Mouse (Mus musculus): ENCODE data around the gene Cep85l. TPM values are rescaled to one million over a fixed set of nuclear protein-coding genes. Genes with fewer than 3 reads are reported as not detected.

Cep85l gene
- polyA plus RNA-seq, 1 experiment from 2014 or later, result 2.8 TPM

DNA sequence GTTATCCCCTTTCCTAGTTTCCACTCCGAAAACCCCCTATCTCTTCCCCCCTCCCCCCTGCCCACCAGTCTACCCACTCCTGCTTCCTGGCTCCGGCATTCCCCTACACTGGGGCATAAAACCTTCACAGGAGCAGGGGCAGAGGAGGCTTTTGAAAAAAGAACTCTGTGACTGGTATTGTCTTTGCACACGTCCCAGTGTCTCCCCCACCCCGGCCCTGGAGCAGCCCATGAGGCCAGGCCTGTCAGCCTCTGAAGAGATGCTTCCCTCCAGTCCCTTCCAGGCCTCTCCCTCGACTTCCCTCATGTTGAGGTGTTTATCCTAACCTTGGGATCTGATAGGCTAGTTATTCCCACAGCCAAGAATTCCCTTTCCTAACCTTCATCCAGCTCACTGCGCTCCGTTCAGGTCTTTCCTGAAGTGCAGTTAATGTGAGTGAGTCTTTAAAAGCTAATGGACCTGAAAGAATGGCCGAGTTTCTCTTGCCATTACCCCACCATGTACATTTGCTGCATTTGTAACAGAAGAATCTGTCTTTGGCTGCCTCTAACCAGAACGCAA lies 36.5 kb upstream of the Cep85l start:
- peak overlapping the region; percentile 75 for H3K27ac ChIP-seq (ENCODE audit: low read length)
- peak; percentile 68 for ATAC-seq (ENCODE audit: low FRiP score, low TSS enrichment)
- 27% methylated on average over 9 of the region's 9 CpGs for WGBS

DNA sequence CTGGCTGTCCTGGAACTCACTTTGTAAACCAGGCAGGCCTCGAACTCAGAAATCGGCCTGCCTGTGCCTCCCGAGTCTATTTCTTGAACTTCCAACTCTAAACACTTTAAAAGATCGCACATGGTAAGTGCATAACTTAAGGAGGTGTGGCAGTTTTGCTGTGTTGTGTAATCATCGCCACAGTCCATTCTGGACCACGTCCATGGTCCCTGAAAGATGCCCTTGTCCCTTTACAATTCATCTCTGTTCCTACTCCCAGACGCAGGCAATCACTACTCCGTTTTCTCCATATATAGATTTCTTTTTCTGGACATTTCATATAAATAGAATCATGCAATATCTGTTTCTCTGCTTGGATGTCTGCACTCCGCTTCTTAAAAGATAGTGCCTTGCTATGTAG lies 35.5 kb upstream of the Cep85l start:
- no peak for ATAC-seq (ENCODE audit: low FRiP score, low TSS enrichment)
- Histone ChIP-seq H3K27me3 (ENCODE audit: insufficient read depth, low read length) (no peaks in the 10 kb centered on the region), H3K4me1 (ENCODE audit: insufficient read depth, low read length) (peaks cover 16% of the 10 kb centered on the region), H3K4me3 (ENCODE audit: low read length) (no peak overlapping the region), H3K9ac (replicated peaks; ENCODE audit: low read length) (no peak overlapping the region), H3K27ac (ENCODE audit: low read length) (no peak overlapping the region), H3K36me3 (ENCODE audit: insufficient read depth, low read length) (no peaks in the 10 kb centered on the region), H3K4me2 (replicated peaks; ENCODE audit: low read depth, low read length) (no peak overlapping the region), H3K9me3 (ENCODE audit: low read length) (no peaks in the 10 kb centered on the region)
- WGBS, result 89% methylated on average over 9 of the region's 9 CpGs

More for the DNA sequence above, 36.5 kb upstream of the Cep85l start:
- no peaks in the 10 kb centered on the region for H3K27me3 ChIP-seq (ENCODE audit: insufficient read depth, low read length)
- H3K36me3 ChIP-seq (ENCODE audit: insufficient read depth, low read length), result no peaks in the 10 kb centered on the region
- H3K4me1 ChIP-seq (ENCODE audit: insufficient read depth, low read length), result peaks cover 16% of the 10 kb centered on the region
- H3K4me3 ChIP-seq (ENCODE audit: low read length), result no peak overlapping the region
- H3K9me3 ChIP-seq (ENCODE audit: low read length), result no peaks in the 10 kb centered on the region
- H3K4me2 ChIP-seq (replicated peaks; ENCODE audit: low read depth, low read length), result peak overlapping the region; percentile 15; the same call in 1 of the 2 replicates
- H3K9ac ChIP-seq (replicated peaks; ENCODE audit: low read length), result no peak overlapping the region

DNA sequence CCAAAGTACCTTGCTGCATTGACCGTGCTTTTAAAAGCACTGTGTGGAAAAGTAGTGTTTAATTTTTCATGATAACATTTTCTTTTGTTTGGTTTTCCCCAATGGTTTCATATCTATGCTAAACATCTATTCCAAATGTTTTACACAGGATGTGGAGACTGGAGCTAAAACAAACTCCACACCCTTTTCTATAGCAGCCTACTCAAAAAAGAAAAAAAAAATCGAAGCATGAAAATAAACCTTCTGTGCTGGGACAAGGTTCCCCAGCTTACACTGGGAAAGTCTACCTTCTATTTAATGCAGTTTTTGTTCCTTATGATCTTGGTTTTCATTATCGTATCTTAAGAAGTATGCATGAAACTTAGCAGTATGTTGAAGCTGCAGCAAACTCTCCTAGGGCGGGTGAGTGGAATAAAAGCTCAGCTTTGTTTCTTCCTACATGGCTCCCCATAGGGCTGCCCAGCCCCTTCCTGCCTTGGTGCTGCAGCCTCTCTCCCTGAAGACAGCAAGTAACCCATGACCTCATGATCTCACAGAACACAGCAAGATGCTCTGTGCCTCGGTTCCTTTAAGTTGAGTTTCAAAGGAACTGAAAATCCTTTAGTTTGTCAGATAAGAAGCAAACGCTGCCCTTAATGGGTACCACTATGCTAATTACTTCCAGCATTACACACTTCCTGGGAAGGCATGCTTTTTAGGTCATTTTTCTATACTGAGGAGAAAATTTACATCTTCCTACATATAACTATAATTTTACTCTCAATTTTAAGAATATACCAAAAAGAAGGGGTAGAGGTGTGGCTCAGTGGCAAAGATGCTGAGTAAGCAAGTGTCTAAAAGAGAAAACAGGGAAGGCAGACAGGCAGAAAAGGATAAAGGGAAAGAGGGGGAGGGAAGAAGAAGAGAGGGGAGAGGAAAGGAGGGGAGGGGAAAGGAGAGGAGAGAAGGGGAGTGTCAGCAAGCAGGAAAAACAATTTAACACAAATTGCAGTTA lies 34.6 kb upstream of the Cep85l start:
- Histone ChIP-seq H3K36me3 (ENCODE audit: insufficient read depth, low read length) (no peaks in the 10 kb centered on the region), H3K9me3 (ENCODE audit: low read length) (no peaks in the 10 kb centered on the region), H3K4me2 (replicated peaks; ENCODE audit: low read depth, low read length) (no peak overlapping the region), H3K4me1 (ENCODE audit: insufficient read depth, low read length) (peaks cover 16% of the 10 kb centered on the region), H3K4me3 (ENCODE audit: low read length) (no peak overlapping the region), H3K9ac (replicated peaks; ENCODE audit: low read length) (no peak overlapping the region), H3K27me3 (ENCODE audit: insufficient read depth, low read length) (no peaks in the 10 kb centered on the region), H3K27ac (ENCODE audit: low read length) (peak overlapping the region; percentile 68)
- WGBS, result 42% methylated on average over 6 of the region's 6 CpGs
- 0 out of 2 replicates have a peak, but pooled peaks have one; percentile 53 for ATAC-seq (ENCODE audit: low FRiP score, low TSS enrichment)

DNA sequence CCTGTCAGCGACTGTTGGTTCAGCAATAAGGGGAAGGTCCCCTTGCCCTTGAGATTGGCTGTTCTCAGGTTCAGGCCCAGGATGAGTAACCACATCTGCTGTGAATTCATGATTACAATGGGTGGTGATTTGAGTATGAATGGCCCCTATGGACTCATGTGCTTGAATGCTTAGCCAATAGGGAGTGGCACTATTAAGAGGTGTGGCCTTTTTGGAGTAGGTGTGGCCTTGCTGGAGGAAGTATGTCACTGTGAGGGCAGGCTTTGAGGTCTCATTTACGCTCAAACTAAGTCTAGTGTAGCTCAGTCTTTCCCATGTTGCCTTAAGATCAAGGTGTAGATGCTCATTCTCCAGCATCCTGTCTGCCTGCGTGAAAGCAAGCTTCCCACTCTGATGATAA lies 33.2 kb upstream of the Cep85l start:
- Histone ChIP-seq H3K36me3 (ENCODE audit: insufficient read depth, low read length) (no peaks in the 10 kb centered on the region), H3K4me2 (replicated peaks; ENCODE audit: low read depth, low read length) (no peak overlapping the region), H3K27me3 (ENCODE audit: insufficient read depth, low read length) (no peaks in the 10 kb centered on the region), H3K4me3 (ENCODE audit: low read length) (no peak overlapping the region), H3K27ac (ENCODE audit: low read length) (no peak overlapping the region), H3K9me3 (ENCODE audit: low read length) (no peaks in the 10 kb centered on the region), H3K9ac (replicated peaks; ENCODE audit: low read length) (no peak overlapping the region), H3K4me1 (ENCODE audit: insufficient read depth, low read length) (peaks cover 16% of the 10 kb centered on the region)
- 92% methylated on average over 3 of the region's 3 CpGs for WGBS
- no peak for ATAC-seq (ENCODE audit: low FRiP score, low TSS enrichment)

DNA sequence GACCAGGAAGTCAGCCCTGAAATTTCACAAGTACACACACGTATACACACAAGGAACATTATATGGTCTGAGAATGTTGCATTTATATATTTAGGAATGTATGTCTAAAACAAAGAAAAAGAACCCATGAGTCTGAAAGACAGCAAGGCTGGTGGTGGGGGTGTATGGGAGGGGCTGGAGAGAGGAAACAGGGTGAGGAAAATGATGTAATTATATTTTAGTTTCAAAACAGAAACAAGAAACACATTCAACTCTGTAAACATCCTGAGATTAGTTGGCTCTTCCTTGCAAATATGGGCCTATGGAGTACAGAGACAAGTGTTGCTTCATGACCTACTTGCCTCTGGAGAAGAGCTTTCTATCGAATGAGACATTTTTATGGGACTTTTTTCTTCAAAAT lies 32.4 kb upstream of the Cep85l start:
- WGBS, result 87% methylated on average over 2 of the region's 2 CpGs
- no peak for ATAC-seq (ENCODE audit: low FRiP score, low TSS enrichment)
- Histone ChIP-seq H3K27ac (ENCODE audit: low read length) (no peak overlapping the region), H3K9ac (replicated peaks; ENCODE audit: low read length) (no peak overlapping the region), H3K4me2 (replicated peaks; ENCODE audit: low read depth, low read length) (no peak overlapping the region), H3K27me3 (ENCODE audit: insufficient read depth, low read length) (no peaks in the 10 kb centered on the region), H3K9me3 (ENCODE audit: low read length) (no peaks in the 10 kb centered on the region), H3K4me1 (ENCODE audit: insufficient read depth, low read length) (peaks cover 16% of the 10 kb centered on the region), H3K4me3 (ENCODE audit: low read length) (no peak overlapping the region), H3K36me3 (ENCODE audit: insufficient read depth, low read length) (no peaks in the 10 kb centered on the region)

DNA sequence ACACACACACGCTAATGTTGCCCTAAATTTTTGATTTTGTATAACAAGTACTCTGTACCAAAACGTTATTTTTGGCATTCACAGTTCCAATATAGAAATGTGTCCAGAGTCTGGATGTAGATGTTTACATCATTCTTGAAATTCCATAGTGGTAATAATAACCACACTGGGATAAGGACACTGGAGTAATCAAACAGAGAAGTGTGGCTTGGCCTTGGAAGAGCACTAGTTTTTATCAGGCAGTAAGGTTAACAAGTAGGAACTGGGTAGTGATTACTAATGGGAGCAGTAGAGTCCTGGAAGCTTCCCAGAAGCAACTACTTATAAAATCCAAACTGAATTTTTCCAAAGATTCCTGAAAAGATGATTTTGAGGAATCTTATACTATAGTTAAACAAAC lies 31.1 kb upstream of the Cep85l start:
- Histone ChIP-seq H3K27me3 (ENCODE audit: insufficient read depth, low read length) (no peaks in the 10 kb centered on the region), H3K4me1 (ENCODE audit: insufficient read depth, low read length) (peaks cover 4% of the 10 kb centered on the region), H3K9me3 (ENCODE audit: low read length) (no peaks in the 10 kb centered on the region), H3K4me3 (ENCODE audit: low read length) (no peak overlapping the region), H3K36me3 (ENCODE audit: insufficient read depth, low read length) (no peaks in the 10 kb centered on the region), H3K4me2 (replicated peaks; ENCODE audit: low read depth, low read length) (no peak overlapping the region), H3K27ac (ENCODE audit: low read length) (no peak overlapping the region), H3K9ac (replicated peaks; ENCODE audit: low read length) (no peak overlapping the region)
- 61% methylated on average over 2 of the region's 2 CpGs for WGBS
- ATAC-seq (ENCODE audit: low FRiP score, low TSS enrichment), result no peak

DNA sequence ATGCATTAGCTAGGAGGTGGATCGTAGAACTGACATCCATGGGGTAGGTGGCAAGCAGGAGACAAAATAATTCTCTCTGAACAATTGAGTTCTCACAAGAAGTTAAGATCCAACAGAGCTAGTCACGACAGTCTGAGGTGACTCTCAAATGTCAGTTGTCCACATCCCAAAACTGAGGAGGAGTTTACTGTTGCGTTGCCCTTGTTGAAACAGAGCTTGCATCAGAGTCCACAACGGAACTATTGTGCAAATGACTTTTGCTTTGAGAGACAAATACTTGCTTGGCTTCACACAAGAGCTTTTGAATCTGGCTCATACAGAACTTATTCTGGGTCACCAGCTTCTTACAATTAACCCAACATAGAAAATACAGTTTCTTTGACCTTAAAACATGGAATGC lies 27.7 kb upstream of the Cep85l start:
- no peak overlapping the region for H3K4me3 ChIP-seq (ENCODE audit: low read length)
- H3K9ac ChIP-seq (replicated peaks; ENCODE audit: low read length), result no peak overlapping the region
- 83% methylated on average over 4 of the region's 4 CpGs for WGBS
- no peak overlapping the region for H3K27ac ChIP-seq (ENCODE audit: low read length)
- H3K36me3 ChIP-seq (ENCODE audit: insufficient read depth, low read length), result no peaks in the 10 kb centered on the region
- no peaks in the 10 kb centered on the region for H3K27me3 ChIP-seq (ENCODE audit: insufficient read depth, low read length)
- ATAC-seq (ENCODE audit: low FRiP score, low TSS enrichment), result no peak
- H3K9me3 ChIP-seq (ENCODE audit: low read length), result no peaks in the 10 kb centered on the region
- no peaks in the 10 kb centered on the region for H3K4me1 ChIP-seq (ENCODE audit: insufficient read depth, low read length)
- no peak overlapping the region for H3K4me2 ChIP-seq (replicated peaks; ENCODE audit: low read depth, low read length)

DNA sequence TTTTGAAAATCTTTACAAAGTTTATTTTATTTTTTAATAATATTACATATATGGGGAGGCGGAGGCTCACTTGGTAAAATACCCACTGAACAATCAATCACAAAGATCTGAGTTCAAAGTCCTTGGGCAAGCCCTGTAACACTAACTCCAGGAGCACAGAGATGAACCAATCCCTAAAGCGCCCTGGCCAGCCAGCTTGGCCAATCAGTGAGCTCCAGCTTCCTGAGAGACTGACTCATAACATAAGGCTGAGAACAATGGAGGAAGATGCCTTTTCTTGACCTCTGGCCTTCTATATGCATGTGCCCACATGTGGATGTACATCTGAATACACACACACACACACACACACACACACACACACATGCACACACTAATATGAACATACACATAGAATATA lies 27.1 kb upstream of the Cep85l start:
- WGBS, result 92% methylated on average over 2 of the region's 2 CpGs
- Histone ChIP-seq H3K27ac (ENCODE audit: low read length) (no peak overlapping the region), H3K4me1 (ENCODE audit: insufficient read depth, low read length) (no peaks in the 10 kb centered on the region), H3K9me3 (ENCODE audit: low read length) (no peaks in the 10 kb centered on the region), H3K4me2 (replicated peaks; ENCODE audit: low read depth, low read length) (no peak overlapping the region), H3K9ac (replicated peaks; ENCODE audit: low read length) (no peak overlapping the region), H3K36me3 (ENCODE audit: insufficient read depth, low read length) (no peaks in the 10 kb centered on the region), H3K27me3 (ENCODE audit: insufficient read depth, low read length) (no peaks in the 10 kb centered on the region), H3K4me3 (ENCODE audit: low read length) (no peak overlapping the region)
- ATAC-seq (ENCODE audit: low FRiP score, low TSS enrichment), result no peak

DNA sequence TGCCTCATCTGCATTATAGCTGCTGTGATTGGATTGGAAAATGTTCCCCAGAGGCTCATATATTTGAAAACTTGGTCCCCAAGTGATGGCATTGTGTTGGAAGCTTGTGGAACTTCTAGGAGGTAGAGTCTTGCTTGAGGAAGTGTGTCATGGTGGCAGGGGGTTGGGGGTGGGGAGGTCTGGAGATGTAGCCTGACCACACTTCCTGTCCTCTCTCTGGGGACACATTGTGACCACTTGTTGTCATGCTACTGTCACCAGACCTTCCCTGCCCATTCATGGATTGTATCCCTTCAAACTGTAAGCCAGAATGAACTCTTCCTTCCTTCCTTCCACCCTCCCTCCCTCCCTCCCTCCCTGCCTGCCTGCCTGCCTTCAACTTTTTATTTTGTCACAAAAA lies 22.5 kb upstream of the Cep85l start:
- Histone ChIP-seq H3K27me3 (ENCODE audit: insufficient read depth, low read length) (no peaks in the 10 kb centered on the region), H3K4me1 (ENCODE audit: insufficient read depth, low read length) (peaks cover 9% of the 10 kb centered on the region; the same call in 1 of the 2 replicates), H3K36me3 (ENCODE audit: insufficient read depth, low read length) (no peaks in the 10 kb centered on the region), H3K27ac (ENCODE audit: low read length) (no peak overlapping the region), H3K4me2 (replicated peaks; ENCODE audit: low read depth, low read length) (no peak overlapping the region), H3K4me3 (ENCODE audit: low read length) (no peak overlapping the region), H3K9ac (replicated peaks; ENCODE audit: low read length) (no peak overlapping the region), H3K9me3 (ENCODE audit: low read length) (no peaks in the 10 kb centered on the region)
- ATAC-seq (ENCODE audit: low FRiP score, low TSS enrichment), result no peak

DNA sequence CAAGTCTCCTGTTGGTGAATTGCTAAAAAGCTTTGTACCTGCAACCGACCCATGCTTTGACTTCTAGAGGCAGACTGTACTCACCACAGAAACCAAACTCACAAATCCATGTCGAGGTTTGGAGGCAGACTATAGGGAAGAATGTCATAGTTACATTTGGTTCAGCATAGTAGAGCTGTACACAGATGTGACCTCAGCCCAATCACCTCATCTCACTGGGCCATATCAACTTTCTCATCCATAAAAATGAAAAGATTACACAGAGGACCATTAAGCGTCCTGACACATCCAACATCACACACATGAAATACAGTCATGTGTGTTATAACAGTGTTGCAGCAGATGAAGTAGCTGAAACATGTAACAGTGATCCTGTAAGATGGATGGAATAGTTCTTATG lies 19.3 kb upstream of the Cep85l start:
- Histone ChIP-seq H3K36me3 (ENCODE audit: insufficient read depth, low read length) (no peaks in the 10 kb centered on the region), H3K27me3 (ENCODE audit: insufficient read depth, low read length) (no peaks in the 10 kb centered on the region), H3K9ac (replicated peaks; ENCODE audit: low read length) (no peak overlapping the region), H3K9me3 (ENCODE audit: low read length) (no peaks in the 10 kb centered on the region), H3K4me1 (ENCODE audit: insufficient read depth, low read length) (peaks cover 9% of the 10 kb centered on the region; the same call in 1 of the 2 replicates), H3K27ac (ENCODE audit: low read length) (no peak overlapping the region), H3K4me2 (replicated peaks; ENCODE audit: low read depth, low read length) (peak overlapping the region; percentile 56), H3K4me3 (ENCODE audit: low read length) (no peak overlapping the region)
- ATAC-seq (ENCODE audit: low FRiP score, low TSS enrichment), result no peak
- WGBS, result 52% methylated on average over 3 of the region's 3 CpGs

Measured in kidney, embryonic 16.5 days (tissue).